ENCODE assay signal across 8 mouse cellular contexts in genomic region chr5:92003011-92003410, GRCm38 (mm10). TPM values are rescaled to one million over a fixed set of nuclear protein-coding genes. Genes with fewer than 3 reads are reported as not detected.
DNase-seq lines count a peak whose midpoint lies in the region; ATAC-seq and TF ChIP-seq lines count a peak whose summit lies in the region.

No protein-coding gene starts in this region.

- peaks cover 0 to 10% of the 10 kb centered on the region in 2 experiments; a peak in 2 of 4 replicates for H3K4me1 ChIP-seq in MEL (ENCODE audit: control insufficient read depth in 1 of 2, insufficient read depth in 2 of 2, low read length in 2 of 2)
- no peaks in the 10 kb centered on the region for H3K4me1 ChIP-seq in cerebellum, adult 2 months (ENCODE audit: control insufficient read depth, insufficient read depth, low read length)

- DNase-seq in layer of hippocampus, adult 9-10 months (ENCODE audit: low spot score): peak; percentile 9
- no peak for DNase-seq in layer of hippocampus, adult 9-11 months
- peak; percentile 56 for DNase-seq in MEL (ENCODE audit: low read depth, low spot score)
- peak; percentile 43 for DNase-seq in kidney, postnatal 10 days
- DNase-seq in natural killer cell, adult 2 months (ENCODE audit: low spot score in 2 of 2): peak; percentile 51 to 65
- DNase-seq in gastrocnemius, postnatal 14 days: no peak
- no peak for DNase-seq in cerebellum, adult 2 months

- no peaks in the 10 kb centered on the region for H3K79me2 ChIP-seq in MEL (ENCODE audit: control insufficient read depth, insufficient read depth, low read length, poor library complexity)

- TF ChIP-seq CTCF in MEL (IDR thresholded peaks at IDR 0.05 in 2 of 3, conservative IDR thresholded peaks at IDR 0.05 in 1 of 3; ENCODE audit: control insufficient read depth in 1 of 3, insufficient read depth in 1 of 3, low read depth in 2 of 3, low read length in 3 of 3, poor library complexity in 1 of 3, severe bottlenecking in 1 of 3): peak; percentile 9 to 62 (median 38); a peak in 3 of 6 replicates
- TF ChIP-seq CTCF in cerebellum, adult 2 months (IDR thresholded peaks at IDR 0.05; ENCODE audit: borderline replicate concordance, insufficient read depth, low read depth, low read length): no peak

- no peak overlapping the region for H3K4me3 ChIP-seq in MEL (ENCODE audit: control insufficient read depth in 1 of 2, insufficient read depth in 1 of 2, low read depth in 2 of 2, low read length in 2 of 2)
- no peak overlapping the region for H3K4me3 ChIP-seq in cerebellum, adult 2 months (replicated peaks; ENCODE audit: insufficient read depth, low read depth, low read length)

- TF ChIP-seq EP300 in MEL (IDR thresholded peaks at IDR 0.05; ENCODE audit: low read depth in 1 of 2, low read length in 2 of 2): no peak

- TF ChIP-seq POLR2A in MEL (IDR thresholded peaks at IDR 0.05; ENCODE audit: control insufficient read depth in 1 of 2, insufficient read depth in 1 of 2, low read depth in 1 of 2, low read length in 2 of 2, poor library complexity in 1 of 2): no peak
- no peak for TF ChIP-seq POLR2A in cerebellum, adult 2 months (IDR thresholded peaks at IDR 0.05; ENCODE audit: borderline replicate concordance, insufficient read depth, low read length)

- ATAC-seq in common myeloid progenitor, adult 5-6 weeks (replicated peaks; ENCODE audit: low read depth, poor library complexity, severe bottlenecking): peak; percentile 82

- H3K9ac ChIP-seq in MEL (ENCODE audit: control insufficient read depth, low read depth, low read length, poor library complexity, severe bottlenecking): no peak overlapping the region

- WGBS in cerebellum, adult 2 months: 68% methylated on average over 2 of the region's 2 CpGs

- H3K27me3 ChIP-seq in MEL (ENCODE audit: control insufficient read depth in 1 of 2, insufficient read depth in 2 of 2, low read length in 2 of 2): no peaks in the 10 kb centered on the region; a peak in 1 of 4 replicates
- H3K27me3 ChIP-seq in cerebellum, adult 2 months (ENCODE audit: control insufficient read depth, insufficient read depth, low read length): no peaks in the 10 kb centered on the region

- peak; percentile 74 for TF ChIP-seq RAD21 in MEL (IDR thresholded peaks at IDR 0.05; ENCODE audit: low read depth, low read length)

- intact Hi-C loops in gastrocnemius, postnatal 14 days (cut with DNase I; ENCODE audit: low total_unique reads): no loop called here

- no peak overlapping the region for H3K27ac ChIP-seq in MEL (ENCODE audit: control insufficient read depth, low read depth, low read length)
- H3K27ac ChIP-seq in cerebellum, adult 2 months (ENCODE audit: insufficient read depth, low read length): no peak overlapping the region

- no peaks in the 10 kb centered on the region for H3K9me3 ChIP-seq in MEL (replicated peaks; ENCODE audit: insufficient read depth, low read length)

- peaks cover 0 to 5% of the 10 kb centered on the region in 2 experiments; a peak in 2 of 4 replicates for H3K36me3 ChIP-seq in MEL (ENCODE audit: control insufficient read depth in 1 of 2, insufficient read depth in 2 of 2, low read length in 2 of 2)

TF ChIP-seq in MEL, 35 proteins besides CTCF, POLR2A, EP300 and RAD21:
- peak; percentile 69; the same call in 1 of the 2 replicates for TF ChIP-seq ETS1 (IDR thresholded peaks at IDR 0.05; ENCODE audit: low read depth, low read length)
- TF ChIP-seq TAL1 (IDR thresholded peaks at IDR 0.05; ENCODE audit: low read length): no peak
- TF ChIP-seq ZC3H11A (IDR thresholded peaks at IDR 0.05; ENCODE audit: low read depth, low read length): peak; percentile 69
- TF ChIP-seq KAT2A (conservative IDR thresholded peaks at IDR 0.05; ENCODE audit: low read depth, low read length): no peak
- TF ChIP-seq SMC3 (IDR thresholded peaks at IDR 0.05; ENCODE audit: low read depth, low read length): peak; percentile 65

RNA-seq across cellular contexts. Expression of gene Odaph, which starts 15.7 kb away (rescaled TPM):
- 0.27 TPM in 1 of 2 replicates, not detected in the other for total RNA-seq in MEL (2012; rRNA removed)
- under 1 TPM in 1 of 2 experiments, not detected in 1; 0.65 TPM for polyA plus RNA-seq in MEL (2012; ENCODE audit: insufficient read depth in 1 of 2, insufficient read length in 2 of 2, low read depth in 1 of 2, low replicate concordance in 2 of 2, missing spikeins in 1 of 2)
- total RNA-seq in common myeloid progenitor, adult 5-6 weeks (2017): not detected in 2 replicates
- not detected for total RNA-seq in gastrocnemius, postnatal 14 days (2021)
- 0.20 TPM in 1 of 2 replicates, not detected in the other for polyA plus RNA-seq in cerebellum, adult 2 months (2012; rRNA removed)

RNA-seq across cellular contexts. Expression of gene Rchy1, which starts 40.1 kb away (rescaled TPM):
- total RNA-seq in MEL (2012; rRNA removed): 24.8 and 28.6 TPM in 2 replicates
- 10 to 100 TPM; 26.9 to 74.4 TPM for polyA plus RNA-seq in MEL (2012; ENCODE audit: insufficient read depth in 1 of 2, insufficient read length in 2 of 2, low read depth in 1 of 2, low replicate concordance in 2 of 2, missing spikeins in 1 of 2)
- 47.8 and 57.2 TPM in 2 replicates for total RNA-seq in common myeloid progenitor, adult 5-6 weeks (2017)
- 10 to 100 TPM; 28.0 to 29.5 TPM for total RNA-seq in gastrocnemius, postnatal 14 days (2021)
- 51.3 and 55.1 TPM in 2 replicates for polyA plus RNA-seq in cerebellum, adult 2 months (2012; rRNA removed)

RNA-seq across cellular contexts. Expression of gene Cdkl2, which starts 40.7 kb away (rescaled TPM):
- 0.08 and 0.26 TPM in 2 replicates for total RNA-seq in MEL (2012; rRNA removed)
- under 1 TPM in 1 of 2 experiments, not detected in 1; 0.53 TPM for polyA plus RNA-seq in MEL (2012; ENCODE audit: insufficient read depth in 1 of 2, insufficient read length in 2 of 2, low read depth in 1 of 2, low replicate concordance in 2 of 2, missing spikeins in 1 of 2)
- total RNA-seq in common myeloid progenitor, adult 5-6 weeks (2017): 0.39 and 3.8 TPM in 2 replicates
- total RNA-seq in gastrocnemius, postnatal 14 days (2021): 1 to 10 TPM; 3.9 to 4.6 TPM
- polyA plus RNA-seq in cerebellum, adult 2 months (2012; rRNA removed): 9.1 and 11.1 TPM in 2 replicates

Comparison
In these comparisons a context has a peak if more than half of its experiments do, and no peak if none do; other contexts are left out.
1. DNase-seq: peak in layer of hippocampus, adult 9-10 months (single experiment), MEL (single experiment), kidney, postnatal 10 days (single experiment) and natural killer cell, adult 2 months (2 of 2); none in layer of hippocampus, adult 9-11 months (single experiment), gastrocnemius, postnatal 14 days (single experiment) and cerebellum, adult 2 months (0 of 2).